Mouse (Mus musculus): ENCODE data around the gene Cdiptos. TPM values are rescaled to one million over a fixed set of nuclear protein-coding genes. Genes with fewer than 3 reads are reported as not detected.

Gene Cdiptos
- polyA plus RNA-seq, 1 experiment from 2014 or later = 0.81 TPM

DNA sequence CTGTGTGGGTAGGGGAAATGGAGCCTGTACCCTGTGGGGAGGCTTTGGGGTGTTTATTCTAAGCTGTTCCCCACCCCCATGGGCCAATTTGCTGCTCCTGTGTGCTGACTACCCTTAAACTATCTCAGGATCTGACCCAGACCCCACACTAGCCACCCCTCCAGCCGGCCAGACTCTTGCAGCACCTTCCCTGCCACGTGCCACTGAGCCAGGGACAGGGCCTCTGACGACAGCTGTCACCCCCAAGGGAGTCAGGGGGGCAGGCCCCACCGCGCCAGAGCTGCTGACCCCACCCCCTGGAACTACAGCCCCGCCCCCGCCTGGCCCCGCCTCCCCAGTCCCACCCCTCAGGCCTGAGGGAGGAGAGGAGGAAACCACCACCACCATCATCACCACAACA, 23.3 kb downstream of the Cdiptos start:
- 0% methylated on average over 8 of the region's 8 CpGs for WGBS
- Histone ChIP-seq H3K4me3 (0 out of 2 replicates have a peak overlapping the region, but pooled peaks have one; percentile 13), H3K27ac (no peak overlapping the region), H3K9me3 (replicated peaks) (no peaks in the 10 kb centered on the region), H3K4me1 (peaks cover 27% of the 10 kb centered on the region), H3K36me3 (no peaks in the 10 kb centered on the region), H3K27me3 (ENCODE audit: low read depth, poor library complexity, severe bottlenecking) (peaks cover 60% of the 10 kb centered on the region)
- no peak for DNase-seq (ENCODE audit: low spot score)

DNA sequence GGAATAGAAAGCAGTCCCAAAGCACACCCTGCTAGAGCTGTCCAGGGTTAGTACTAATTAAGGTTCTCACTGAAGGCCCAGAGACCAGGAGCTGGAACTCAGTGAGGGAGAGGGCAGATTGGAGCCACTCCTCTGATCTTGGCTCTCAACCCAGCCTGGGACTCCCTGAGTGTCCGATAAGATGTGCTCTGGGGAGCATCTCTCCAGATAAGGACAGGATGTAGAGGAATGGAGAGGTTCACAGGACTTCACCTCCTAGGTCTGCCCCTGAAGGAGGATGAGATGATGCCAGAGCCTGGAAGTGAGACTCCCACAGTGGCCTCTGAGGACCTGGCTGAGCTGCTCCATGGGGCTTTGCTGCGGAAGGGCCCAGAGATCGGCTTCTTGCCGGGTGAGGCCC, 24.2 kb downstream of the Cdiptos start:
- Histone ChIP-seq H3K4me1 (peaks cover 27% of the 10 kb centered on the region), H3K4me3 (no peak overlapping the region), H3K27ac (no peak overlapping the region), H3K27me3 (ENCODE audit: low read depth, poor library complexity, severe bottlenecking) (peaks cover 60% of the 10 kb centered on the region), H3K9me3 (replicated peaks) (no peaks in the 10 kb centered on the region), H3K36me3 (no peaks in the 10 kb centered on the region)
- WGBS = 23% methylated on average over 4 of the region's 4 CpGs
- DNase-seq (ENCODE audit: low spot score) = no peak

DNA sequence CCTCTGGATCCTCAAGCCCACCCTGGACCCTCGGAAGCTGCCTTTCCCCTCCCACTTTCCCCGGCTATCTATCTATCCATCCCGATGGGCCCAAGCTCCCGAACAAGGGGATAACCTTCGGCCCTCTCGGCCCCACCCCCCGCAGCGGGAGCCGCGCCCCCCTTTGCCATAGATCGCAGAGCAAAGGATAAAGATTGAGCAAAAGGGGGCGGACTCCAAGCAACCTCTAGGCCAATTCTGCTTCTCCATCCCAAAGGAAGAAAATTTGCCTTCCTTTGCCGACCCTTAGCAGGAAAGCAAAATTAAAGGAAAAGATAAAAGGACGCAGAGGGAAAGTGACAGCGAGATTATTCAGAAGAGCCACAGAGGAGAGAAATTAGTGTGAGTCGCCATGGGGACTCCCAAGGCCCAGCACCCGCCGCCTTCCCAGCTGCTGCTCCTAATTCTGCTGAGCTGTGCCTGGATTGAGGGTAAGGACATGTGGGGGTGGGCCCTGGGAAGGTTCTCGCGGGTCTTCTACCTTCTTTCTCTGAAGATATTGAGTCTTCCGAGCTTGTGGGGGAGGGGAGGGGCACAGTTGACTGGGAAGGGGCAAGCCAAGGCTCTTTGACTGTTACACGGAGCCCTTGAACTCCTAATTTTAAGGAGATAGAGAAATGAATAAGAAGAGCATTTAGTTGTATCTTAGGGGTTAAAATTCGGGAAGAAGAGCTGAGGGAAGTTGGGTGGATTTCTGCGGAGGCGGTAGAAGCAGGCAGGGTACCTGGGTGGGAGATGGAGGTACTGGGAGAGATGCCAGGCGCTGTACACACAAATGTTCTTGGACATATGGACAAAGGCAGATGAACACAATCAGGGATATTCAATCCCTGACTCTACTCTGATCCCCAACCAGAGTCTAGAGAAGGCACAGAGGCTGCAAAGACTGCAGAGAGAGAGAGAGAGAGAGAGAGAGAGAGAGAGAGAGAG, 25.0 kb downstream of the Cdiptos start:
- WGBS = 5% methylated on average over 26 of the region's 26 CpGs
- DNase-seq (ENCODE audit: low spot score) = no peak
- peak overlapping the region; percentile 59 for H3K4me3 ChIP-seq

DNA sequence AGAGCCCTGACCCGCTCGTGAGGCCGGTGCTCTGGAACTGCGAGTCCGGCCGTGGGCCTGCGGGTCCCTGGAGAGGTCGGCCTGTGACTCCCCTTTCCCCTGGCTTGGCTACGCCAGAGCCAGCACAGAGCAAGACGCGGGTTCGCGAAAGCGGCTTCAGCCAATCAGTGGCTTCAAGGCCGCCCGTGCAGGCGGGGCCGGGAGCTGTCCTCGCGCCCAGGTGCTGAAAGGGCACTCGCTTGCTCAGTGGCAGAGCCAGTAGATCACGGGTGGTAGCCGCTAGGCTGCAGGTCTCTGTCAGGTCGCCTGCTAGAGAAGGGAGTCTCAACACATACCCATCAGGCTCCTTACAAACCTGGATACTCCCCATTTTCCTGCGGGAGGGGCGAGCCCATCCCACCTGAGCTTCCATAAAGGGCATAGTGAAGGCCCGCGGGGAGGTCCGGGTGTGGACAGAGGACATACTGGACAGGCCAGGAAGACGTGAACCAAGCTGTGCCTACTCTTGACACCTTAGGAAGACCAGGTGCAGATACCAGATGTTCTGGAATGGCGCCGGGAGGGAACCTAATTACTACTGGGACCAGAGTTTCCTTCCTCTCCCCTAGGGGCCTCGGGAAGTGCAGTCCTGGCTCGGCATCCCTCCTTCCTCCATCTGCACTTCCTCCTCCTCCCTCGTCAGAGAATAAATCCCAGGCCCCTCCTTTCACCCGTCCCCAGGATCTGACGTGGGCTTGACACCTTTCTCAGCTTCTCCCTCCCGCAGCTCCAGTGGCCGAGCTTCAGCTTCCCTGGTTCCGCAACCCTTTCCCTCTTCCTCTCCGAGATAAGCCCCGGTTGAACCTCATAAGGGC, 25.9 kb downstream of the Cdiptos start, which contains the start of gene Sez6l2:
TSS of gene Sez6l2 (plus strand) at position 771 of the 854 bp plus-strand sequence.
- no peaks in the 10 kb centered on the region for H3K9me3 ChIP-seq (replicated peaks)
- peaks cover 27% of the 10 kb centered on the region for H3K4me1 ChIP-seq
- peaks cover 4% of the 10 kb centered on the region for H3K36me3 ChIP-seq
- H3K27me3 ChIP-seq (ENCODE audit: low read depth, poor library complexity, severe bottlenecking) = peaks cover 60% of the 10 kb centered on the region
- H3K4me3 ChIP-seq = peak within 1 kb of the TSS; percentile 59
- peak; percentile 99 for DNase-seq (ENCODE audit: low spot score)
- WGBS = under 1% methylated on average over 42 of the region's 42 CpGs
- H3K27ac ChIP-seq = no peak within 1 kb of the TSS

More for the DNA sequence above, 25.0 kb downstream of the Cdiptos start:
- H3K36me3 ChIP-seq = no peaks in the 10 kb centered on the region
- no peak overlapping the region for H3K27ac ChIP-seq
- no peaks in the 10 kb centered on the region for H3K9me3 ChIP-seq (replicated peaks)
- H3K4me1 ChIP-seq = peaks cover 27% of the 10 kb centered on the region
- peaks cover 60% of the 10 kb centered on the region for H3K27me3 ChIP-seq (ENCODE audit: low read depth, poor library complexity, severe bottlenecking)

DNA sequence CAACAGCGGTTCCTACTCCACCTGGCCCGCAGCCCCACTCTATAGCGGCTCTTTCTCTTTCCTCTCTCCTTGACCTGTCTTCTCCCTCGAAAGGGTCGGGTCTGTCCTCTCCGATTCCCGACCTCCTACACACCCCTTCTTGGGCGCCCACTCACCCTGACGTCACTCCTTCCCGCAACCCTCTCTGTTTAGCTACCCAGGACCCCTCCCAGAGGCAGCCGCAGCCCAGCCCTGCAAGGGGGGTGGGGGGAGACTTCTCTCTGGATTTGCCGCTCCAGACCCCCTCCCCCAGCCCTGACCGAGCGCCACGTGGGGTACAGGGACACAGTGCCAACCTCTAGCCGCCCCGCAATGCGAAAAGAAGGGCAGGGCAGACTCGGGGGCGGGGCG, 26.5 kb downstream of the Cdiptos start, which contains the start of gene Asphd1:
TSS of gene Asphd1 (minus strand) at position 180 of the 390 bp plus-strand sequence.
- H3K27me3 ChIP-seq (ENCODE audit: low read depth, poor library complexity, severe bottlenecking) = peaks cover 60% of the 10 kb centered on the region
- no peak within 1 kb of the TSS for H3K27ac ChIP-seq
- peaks cover 10% of the 10 kb centered on the region for H3K36me3 ChIP-seq
- DNase-seq (ENCODE audit: low spot score) = no peak
- H3K4me3 ChIP-seq = peak within 1 kb of the TSS; percentile 59
- peaks cover 27% of the 10 kb centered on the region for H3K4me1 ChIP-seq
- H3K9me3 ChIP-seq (replicated peaks) = no peaks in the 10 kb centered on the region
- under 1% methylated on average over 21 of the region's 21 CpGs for WGBS

DNA sequence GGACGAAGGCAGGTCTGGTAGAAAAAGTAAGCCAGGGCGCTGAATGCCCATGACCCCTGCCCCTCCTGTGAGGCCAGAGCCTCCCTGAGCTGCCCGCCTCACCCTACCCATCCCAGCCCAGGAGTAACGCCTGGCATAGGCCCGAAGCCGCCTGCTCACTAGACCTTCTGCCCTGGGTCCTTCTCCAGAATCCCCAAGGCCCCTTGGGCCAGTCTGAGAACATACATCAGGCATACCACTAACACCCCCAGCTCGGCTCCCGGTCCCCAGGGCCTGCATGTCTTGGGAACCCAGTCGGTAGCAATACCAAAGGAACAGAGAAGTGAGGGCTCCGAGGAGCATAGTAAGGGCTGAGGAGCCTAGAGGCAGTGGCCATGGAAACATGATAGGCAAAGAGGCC, 27.3 kb downstream of the Cdiptos start:
- WGBS = 72% methylated on average over 10 of the region's 10 CpGs

DNA sequence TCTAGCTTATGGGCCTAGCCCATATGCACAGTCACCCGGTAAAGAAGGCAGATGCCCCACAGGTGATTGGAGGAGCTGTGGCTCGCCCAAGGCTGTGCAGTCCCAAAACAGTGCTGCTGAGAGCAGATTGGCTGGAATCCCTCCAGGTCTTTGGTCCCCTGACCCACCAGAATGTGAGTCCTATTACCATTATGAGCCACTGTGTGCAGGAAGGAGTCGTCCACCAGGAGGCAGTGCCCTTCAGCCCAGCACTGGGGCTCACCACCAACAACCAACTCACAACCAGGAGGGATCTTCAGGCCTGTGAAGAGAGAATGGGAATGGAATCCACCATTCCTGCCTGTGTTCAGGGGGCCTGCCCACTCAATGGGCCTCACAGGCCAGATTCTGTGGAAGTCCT, 29.4 kb downstream of the Cdiptos start:
- no peak overlapping the region for H3K27ac ChIP-seq
- H3K4me3 ChIP-seq = no peak overlapping the region
- peaks cover 35% of the 10 kb centered on the region for H3K36me3 ChIP-seq
- WGBS = 53% methylated on average over 3 of the region's 3 CpGs
- no peaks in the 10 kb centered on the region for H3K9me3 ChIP-seq (replicated peaks)
- H3K27me3 ChIP-seq (ENCODE audit: low read depth, poor library complexity, severe bottlenecking) = peaks cover 36% of the 10 kb centered on the region
- no peak for DNase-seq (ENCODE audit: low spot score)
- peaks cover 23% of the 10 kb centered on the region for H3K4me1 ChIP-seq

More for the DNA sequence above, 27.3 kb downstream of the Cdiptos start:
- no peak for DNase-seq (ENCODE audit: low spot score)
- Histone ChIP-seq H3K27me3 (ENCODE audit: low read depth, poor library complexity, severe bottlenecking) (peaks cover 56% of the 10 kb centered on the region), H3K4me1 (peaks cover 27% of the 10 kb centered on the region), H3K4me3 (no peak overlapping the region), H3K9me3 (replicated peaks) (no peaks in the 10 kb centered on the region), H3K36me3 (peaks cover 16% of the 10 kb centered on the region), H3K27ac (no peak overlapping the region)

DNA sequence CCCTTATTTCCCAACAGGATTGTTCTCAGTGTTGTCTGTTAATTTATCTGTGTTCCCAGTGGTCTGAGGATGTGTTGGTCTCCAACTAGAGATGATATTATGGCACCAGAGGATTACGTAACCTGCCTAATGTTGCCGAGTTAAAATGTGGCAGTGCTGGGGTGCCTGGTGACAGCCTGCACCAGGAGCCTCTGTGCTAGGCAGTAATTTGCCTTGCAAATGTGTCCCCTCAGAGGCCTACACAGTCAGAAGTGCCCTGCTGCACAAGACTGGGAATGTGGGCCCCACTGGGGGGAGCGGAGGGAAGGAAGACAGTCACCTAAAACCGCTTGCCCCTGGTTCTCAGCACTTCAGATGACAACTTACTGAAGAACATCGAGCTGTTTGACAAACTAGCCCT, 34.1 kb downstream of the Cdiptos start:
- H3K4me1 ChIP-seq = no peaks in the 10 kb centered on the region
- H3K9me3 ChIP-seq (replicated peaks) = no peaks in the 10 kb centered on the region
- H3K27me3 ChIP-seq (ENCODE audit: low read depth, poor library complexity, severe bottlenecking) = no peaks in the 10 kb centered on the region
- peaks cover 64% of the 10 kb centered on the region for H3K36me3 ChIP-seq
- WGBS = 78% methylated on average over 5 of the region's 5 CpGs
- H3K4me3 ChIP-seq = no peak overlapping the region
- H3K27ac ChIP-seq = no peak overlapping the region
- no peak for DNase-seq (ENCODE audit: low spot score)

DNA sequence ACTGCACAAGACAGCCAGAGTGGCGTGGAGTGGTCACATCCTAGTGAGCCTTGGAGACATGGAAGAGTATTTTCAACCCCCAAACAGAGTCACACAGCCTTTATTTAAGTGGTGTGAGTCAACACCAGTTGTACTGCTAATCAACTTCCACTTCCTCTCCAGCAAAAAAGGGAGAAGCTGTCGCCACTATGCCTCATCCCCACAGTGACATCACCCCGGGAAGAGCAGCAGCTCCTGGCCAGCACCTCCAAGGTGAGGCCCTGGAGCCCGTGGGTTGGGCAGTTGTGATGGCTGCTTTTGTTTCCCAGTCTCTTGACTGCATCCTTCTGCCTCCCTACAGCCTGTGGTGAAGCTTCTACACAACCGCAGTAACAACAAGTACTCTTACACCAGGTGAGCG, 34.7 kb downstream of the Cdiptos start:
- Histone ChIP-seq H3K36me3 (peaks cover 70% of the 10 kb centered on the region), H3K27ac (no peak overlapping the region), H3K4me1 (no peaks in the 10 kb centered on the region), H3K9me3 (replicated peaks) (no peaks in the 10 kb centered on the region), H3K27me3 (ENCODE audit: low read depth, poor library complexity, severe bottlenecking) (no peaks in the 10 kb centered on the region), H3K4me3 (no peak overlapping the region)
- DNase-seq (ENCODE audit: low spot score) = no peak
- WGBS = 45% methylated on average over 6 of the region's 6 CpGs

DNA sequence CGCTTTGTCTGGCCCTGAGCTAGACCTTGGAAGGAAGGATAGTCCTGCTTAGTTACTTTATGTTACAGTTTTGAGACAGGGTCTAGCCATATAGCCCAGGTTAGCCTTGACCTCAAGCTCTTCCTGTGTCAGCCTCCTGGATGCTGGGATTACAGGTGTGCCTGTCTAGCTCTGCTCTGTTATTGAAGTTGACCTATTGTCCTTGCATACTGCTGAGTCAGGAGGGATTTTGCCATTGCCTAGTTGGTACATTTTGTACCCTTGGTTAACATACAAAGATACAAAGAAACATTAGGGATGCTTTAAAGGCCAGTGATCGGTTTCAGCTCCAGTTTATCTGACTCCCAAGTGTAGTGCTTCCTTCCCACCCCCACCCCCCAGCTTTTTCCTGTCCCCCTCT, 43.2 kb downstream of the Cdiptos start:
- H3K36me3 ChIP-seq = peaks cover 73% of the 10 kb centered on the region
- no peaks in the 10 kb centered on the region for H3K9me3 ChIP-seq (replicated peaks)
- H3K4me3 ChIP-seq = no peak overlapping the region
- 90% methylated on average over 2 of the region's 2 CpGs for WGBS
- H3K27me3 ChIP-seq (ENCODE audit: low read depth, poor library complexity, severe bottlenecking) = no peaks in the 10 kb centered on the region
- H3K4me1 ChIP-seq = peaks cover 18% of the 10 kb centered on the region
- no peak for DNase-seq (ENCODE audit: low spot score)
- H3K27ac ChIP-seq = no peak overlapping the region

DNA sequence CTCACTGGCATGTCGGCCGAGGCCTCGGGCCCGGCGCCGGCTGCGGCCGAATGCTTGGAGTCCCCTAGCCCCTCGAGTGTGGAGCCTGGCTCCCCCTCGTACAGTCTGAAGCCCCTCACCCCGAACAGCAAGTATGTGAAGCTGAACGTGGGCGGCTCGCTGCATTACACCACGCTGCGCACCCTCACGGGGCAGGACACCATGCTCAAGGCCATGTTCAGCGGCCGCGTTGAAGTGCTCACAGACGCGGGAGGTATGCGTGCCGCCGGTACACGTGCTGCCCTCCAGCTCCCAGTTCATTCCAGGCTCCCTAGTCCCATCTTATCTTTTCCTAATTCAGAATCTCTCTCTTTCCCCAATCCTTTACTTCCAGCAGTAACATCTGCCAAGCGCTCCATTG, 46.9 kb downstream of the Cdiptos start:
- Histone ChIP-seq H3K36me3 (peaks cover 38% of the 10 kb centered on the region), H3K4me1 (peaks cover 18% of the 10 kb centered on the region), H3K4me3 (peak overlapping the region; percentile 91), H3K27ac (peak overlapping the region; percentile 91), H3K27me3 (ENCODE audit: low read depth, poor library complexity, severe bottlenecking) (no peaks in the 10 kb centered on the region), H3K9me3 (replicated peaks) (no peaks in the 10 kb centered on the region)
- DNase-seq (ENCODE audit: low spot score) = no peak
- WGBS = under 1% methylated on average over 26 of the region's 27 CpGs

DNA sequence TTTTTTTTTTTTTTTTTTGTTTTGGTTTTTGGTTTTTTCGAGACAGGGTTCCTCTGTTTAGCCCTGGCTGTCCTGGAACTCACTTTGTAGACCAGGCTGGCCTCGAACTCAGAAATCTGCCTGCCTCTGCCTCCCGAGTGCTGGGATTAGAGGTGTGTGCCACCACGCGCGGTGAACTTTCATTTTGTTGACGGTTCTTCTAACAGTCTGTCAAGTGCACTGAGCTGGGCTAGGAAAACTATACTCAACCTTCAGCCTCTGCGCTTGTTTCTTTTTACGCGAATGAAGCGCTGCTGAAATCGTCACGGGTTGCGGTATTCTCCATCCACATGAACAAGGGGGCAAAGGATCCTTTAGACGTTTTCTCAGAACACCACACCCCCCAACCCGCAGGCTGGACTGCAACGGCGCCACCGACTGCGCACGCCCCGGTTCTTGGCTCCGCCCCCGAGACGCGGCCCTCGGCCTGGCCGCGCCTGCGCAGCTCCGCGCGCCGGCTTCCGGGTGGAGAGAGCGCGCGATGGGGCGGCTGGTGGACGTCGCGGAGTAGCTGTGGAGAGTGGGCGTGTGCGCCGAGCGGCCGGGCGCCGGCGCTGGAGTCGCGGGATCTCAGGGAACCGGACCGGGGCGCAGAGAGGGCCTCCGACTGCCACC, 47.4 kb downstream of the Cdiptos start, which contains the start of gene Kctd13:
TSS of gene Kctd13 (plus strand) at position 496 of the 654 bp plus-strand sequence.
- Histone ChIP-seq H3K9me3 (replicated peaks) (no peaks in the 10 kb centered on the region), H3K4me1 (peaks cover 18% of the 10 kb centered on the region), H3K4me3 (peak within 1 kb of the TSS; percentile 91), H3K27ac (peak within 1 kb of the TSS; percentile 91), H3K27me3 (ENCODE audit: low read depth, poor library complexity, severe bottlenecking) (no peaks in the 10 kb centered on the region), H3K36me3 (peaks cover 33% of the 10 kb centered on the region)
- 5% methylated on average over 56 of the region's 56 CpGs for WGBS
- DNase-seq (ENCODE audit: low spot score) = peak; percentile 93

Data from limb, embryonic 10.5 days (tissue).